Mouse (Mus musculus): ENCODE measurements at regions not wholly inside any gene's neighbourhood (a gene's known extent, or its start where the extent isn't known, plus 50 kb on each side); places are given as distances from the start of the nearest gene placed in this dataset.

GRCm38 (mm10) chr14:72777927-72778560 is 68.2 kb upstream of the Fndc3a start:
- TF ChIP-seq CTCF (IDR thresholded peaks at IDR 0.05; ENCODE audit: extremely low read depth, insufficient read length, insufficient replicate concordance, low read depth, low read length) (no peak), POLR2A (IDR thresholded peaks at IDR 0.05; ENCODE audit: low read depth, low read length) (no peak)

Measured in small intestine, adult 2 months (tissue).